Mouse (Mus musculus) left cerebral cortex, adult 11 months (tissue): ENCODE measurements around the gene Plin2.
A peak's percentile ranks its signal among the peaks of the same experiment; 100 is the strongest.
"Not testable (repeated sequence)": the region's sequence is repeated elsewhere in the genome, so short reads cannot be mapped to it uniquely, and the experiment has no call there.

Experiments
- DNase-seq: peaks from one replicate; pipeline ENCODE4 v3.0.0; 2022; ENCODE audit warnings: low spot score

Plin2 gene

DNA sequence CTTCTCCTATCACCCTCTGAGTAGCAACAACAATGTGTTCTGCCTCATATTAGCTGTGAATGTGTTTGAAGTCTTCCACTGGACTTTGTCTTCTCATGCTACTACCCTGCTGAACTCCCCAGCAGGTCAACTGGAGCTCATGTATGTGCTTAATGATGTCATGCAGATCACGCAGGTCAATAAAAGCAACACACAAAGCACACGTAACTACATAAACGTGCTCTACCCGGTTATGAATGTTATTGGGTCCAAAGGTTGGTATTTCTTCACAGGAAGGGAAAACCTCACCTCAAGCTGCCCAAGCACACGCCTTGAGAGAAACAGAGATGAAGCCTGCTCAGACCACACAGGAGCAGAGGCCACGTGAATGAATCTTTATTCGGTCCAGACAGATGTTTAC is 43.4 kb downstream of the Plin2 start:
- not testable (repeated sequence) for DNase-seq

GRCm38 (mm10) chr4:86625463-86625862 is 44.4 kb downstream of the Plin2 start:
- no peak for DNase-seq

- DNase-seq, result not testable (repeated sequence)
Measured at GRCm38 (mm10) chr4:86622532-86622931, 47.3 kb downstream of the Plin2 start.

DNA sequence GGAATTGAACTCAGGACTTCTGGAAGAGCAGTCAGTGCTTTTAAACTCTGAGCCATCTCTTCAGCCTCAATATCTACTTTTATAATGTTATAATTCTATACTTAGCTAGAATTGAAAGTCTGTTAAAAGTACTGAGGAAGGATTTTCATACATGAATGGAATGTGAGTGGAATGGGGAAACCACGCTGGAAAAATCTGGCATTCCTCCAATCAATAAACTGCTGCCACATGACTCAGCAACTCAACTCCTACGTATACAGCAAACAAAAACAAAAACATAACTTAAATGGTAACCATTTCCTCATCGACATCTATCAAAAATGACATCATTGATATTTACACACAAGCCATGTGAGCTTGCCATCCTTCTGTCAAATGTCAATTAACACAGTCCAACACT is 47.7 kb downstream of the Plin2 start:
- DNase-seq, result no peak

DNA sequence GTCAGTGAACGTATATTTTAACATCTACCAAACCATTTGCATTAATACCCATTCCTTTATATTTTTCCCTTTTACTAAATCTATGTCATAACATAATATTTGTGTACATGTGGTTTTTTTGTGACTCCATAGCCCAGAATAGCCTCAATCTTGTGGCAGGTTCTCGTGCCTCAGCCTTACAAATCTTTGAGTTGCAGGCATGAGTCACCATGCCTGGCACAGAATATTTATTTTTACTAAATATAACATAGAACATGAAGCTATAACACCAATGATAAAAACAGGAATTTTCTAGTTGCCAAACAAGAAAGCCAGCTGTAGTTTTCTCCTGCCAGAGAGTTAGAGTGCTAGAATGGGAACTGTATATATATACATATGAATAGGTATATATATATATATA is 49.4 kb downstream of the Plin2 start:
- peak; percentile 8 for DNase-seq

DNA sequence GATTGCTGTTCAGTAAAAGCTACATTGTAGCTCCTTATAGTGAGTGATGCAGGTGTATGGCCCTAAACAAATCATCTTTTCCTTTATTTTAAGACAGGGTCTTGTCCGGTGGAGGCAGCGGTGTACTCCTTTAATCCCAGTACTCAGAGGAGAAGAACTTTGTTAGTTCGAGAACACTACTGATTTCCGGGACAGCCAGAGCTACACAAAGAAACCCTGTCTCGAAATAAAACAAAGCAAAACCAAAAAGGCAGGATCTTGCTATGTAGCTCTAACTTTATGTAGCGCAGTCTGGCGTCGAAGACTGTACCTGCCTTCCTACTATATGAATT is 57.6 kb downstream of the Plin2 start:
- DNase-seq, result no peak

DNA sequence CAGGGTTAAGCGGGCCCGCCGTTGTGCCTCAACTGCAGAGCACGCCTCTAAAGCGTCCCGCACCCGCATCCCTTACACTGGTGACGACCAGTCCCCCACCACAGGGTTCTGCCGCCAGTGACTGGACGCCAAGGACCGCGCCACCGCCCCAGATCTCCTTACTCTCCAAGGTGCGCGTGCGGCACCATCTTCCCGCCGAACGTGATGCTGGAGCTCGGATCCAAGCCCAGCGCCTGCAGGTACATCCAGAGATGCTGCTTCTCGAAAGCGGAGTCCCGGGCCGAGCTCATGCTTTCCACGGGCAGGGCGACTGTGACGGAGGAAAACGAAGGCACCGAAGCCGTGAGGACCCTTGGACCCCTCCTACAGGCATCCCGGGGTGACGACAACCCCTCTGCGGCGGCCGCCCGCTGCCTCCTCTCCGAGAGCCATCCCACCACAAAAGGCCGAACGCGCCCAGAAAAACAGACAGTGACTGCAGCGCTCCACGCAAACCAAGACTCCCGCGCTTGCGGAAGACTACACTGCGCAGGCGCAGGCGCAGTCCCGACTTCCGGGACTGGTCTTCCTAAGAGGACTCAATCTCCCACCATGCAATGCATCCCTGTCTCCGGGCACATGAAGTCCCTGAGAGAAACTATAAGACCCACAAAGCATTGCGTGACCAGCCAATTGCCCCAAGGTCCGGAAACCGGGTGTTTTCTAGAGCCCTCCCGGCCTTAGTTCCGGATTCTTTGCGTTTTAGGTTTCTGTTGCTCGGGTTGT is 58.2 kb downstream of the Plin2 start, which contains the start of gene Haus6:
Gene Haus6 (minus strand): TSS at position 532 of the 765 bp plus-strand sequence.
- peak; percentile 92 for DNase-seq
